Mouse (Mus musculus) brain, embryonic 14.5 days (tissue): ENCODE data around the gene Mdh2.

Source experiments
- CTCF ChIP-seq: fragments of 200-500 bp; IDR thresholded peaks from 2 replicates; pipeline ENCODE4 v1.5.1; 2012; ENCODE audit warnings: inconsistent platforms, mild to moderate bottlenecking, moderate library complexity, borderline replicate concordance; ENCODE audit not compliant: insufficient read depth, insufficient read length; ENCODE audit errors: extremely low read depth
- POLR2A ChIP-seq: fragments of 200-500 bp; IDR thresholded peaks from 2 replicates; pipeline ENCODE4 v1.6.1; 2012; ENCODE audit warnings: mild to moderate bottlenecking, inconsistent platforms, borderline replicate concordance; ENCODE audit not compliant: poor library complexity, insufficient read depth, insufficient read length, severe bottlenecking; ENCODE audit errors: extremely low read depth

GRCm38 (mm10) chr5:135744742-135745141 lies 33.5 kb upstream of the Mdh2 start:
- TF ChIP-seq POLR2A (no peak), CTCF (no peak)
